Comparison of ENCODE assay signal across 9 mouse cellular contexts in genomic region chr5:111957698-111958097, GRCm38 (mm10).
DNase-seq lines count a peak whose midpoint lies in the region; ATAC-seq lines count a peak whose summit lies in the region.
"Had no signal": no experiment of that assay in that cellular context is flagged by ENCODE, and none has a peak within 500 bp of the region (broad histone marks: within the 10 kb centered on the region; RNA-seq: fewer than 3 reads in every experiment).

No protein-coding gene starts in this region.

- DNase-seq in kidney, postnatal 14 days: peak; percentile 6
- DNase-seq in neural tube, embryonic 11.5 days (ENCODE audit: low spot score): peak; percentile 63
- no peak for DNase-seq in urinary bladder, postnatal 25 days (ENCODE audit: low spot score)
- DNase-seq in gastrocnemius, postnatal 4 days (ENCODE audit: low spot score in 2 of 2): no peak
- no peak for DNase-seq in natural killer cell, adult 2 months (ENCODE audit: low spot score in 2 of 2)

- no peak overlapping the region for H3K9ac ChIP-seq in kidney, embryonic 14.5 days (ENCODE audit: low read depth, low read length)
- no peak overlapping the region for H3K9ac ChIP-seq in embryonic facial prominence, embryonic 12.5 days
- no peak overlapping the region for H3K9ac ChIP-seq in hindbrain, embryonic 15.5 days
- H3K9ac ChIP-seq in neural tube, embryonic 11.5 days (ENCODE audit: low read length): peak overlapping the region; percentile 22; the same call in 1 of the 2 replicates

- no peak overlapping the region for H3K27ac ChIP-seq in kidney, embryonic 14.5 days (ENCODE audit: low read depth, low read length)
- H3K27ac ChIP-seq in embryonic facial prominence, embryonic 12.5 days: no peak overlapping the region
- no peak overlapping the region for H3K27ac ChIP-seq in hindbrain, embryonic 15.5 days (replicated peaks)
- peak overlapping the region; percentile 23; the same call in 1 of the 2 replicates for H3K27ac ChIP-seq in neural tube, embryonic 11.5 days (ENCODE audit: low read depth, low read length)

- no peak overlapping the region for H3K4me3 ChIP-seq in kidney, embryonic 14.5 days (ENCODE audit: low read length)
- no peak overlapping the region for H3K4me3 ChIP-seq in embryonic facial prominence, embryonic 12.5 days
- 0 out of 2 replicates have a peak overlapping the region, but pooled peaks have one; percentile 8 for H3K4me3 ChIP-seq in hindbrain, embryonic 15.5 days
- H3K4me3 ChIP-seq in neural tube, embryonic 11.5 days (ENCODE audit: low read depth, low read length): no peak overlapping the region
- H3K4me3 ChIP-seq: megakaryocyte, embryonic 14.5 days had no signal

- no peaks in the 10 kb centered on the region for H3K9me3 ChIP-seq in kidney, embryonic 14.5 days (ENCODE audit: control insufficient read depth, low read length)
- no peaks in the 10 kb centered on the region for H3K9me3 ChIP-seq in embryonic facial prominence, embryonic 12.5 days
- H3K9me3 ChIP-seq in hindbrain, embryonic 15.5 days: no peaks in the 10 kb centered on the region
- H3K9me3 ChIP-seq in neural tube, embryonic 11.5 days (ENCODE audit: control insufficient read depth, low read length): no peaks in the 10 kb centered on the region
- H3K9me3 ChIP-seq: megakaryocyte, embryonic 14.5 days had no signal

- no peak overlapping the region for H3K4me2 ChIP-seq in kidney, embryonic 14.5 days (replicated peaks; ENCODE audit: low read depth, low read length)
- peak overlapping the region; percentile 14 for H3K4me2 ChIP-seq in embryonic facial prominence, embryonic 12.5 days (replicated peaks)
- H3K4me2 ChIP-seq in hindbrain, embryonic 15.5 days: peak overlapping the region; percentile 43
- H3K4me2 ChIP-seq in neural tube, embryonic 11.5 days (ENCODE audit: low read depth): peak overlapping the region; percentile 40

- H3K4me1 ChIP-seq in kidney, embryonic 14.5 days (ENCODE audit: control insufficient read depth, insufficient read depth, low read length): no peaks in the 10 kb centered on the region; the same call in 1 of the 2 replicates
- H3K4me1 ChIP-seq in embryonic facial prominence, embryonic 12.5 days: peaks cover 8% of the 10 kb centered on the region
- peaks cover 19% of the 10 kb centered on the region for H3K4me1 ChIP-seq in hindbrain, embryonic 15.5 days (replicated peaks)
- H3K4me1 ChIP-seq in neural tube, embryonic 11.5 days (ENCODE audit: control insufficient read depth, insufficient read depth, low read length): peaks cover 4% of the 10 kb centered on the region; the same call in 1 of the 2 replicates
- H3K4me1 ChIP-seq: megakaryocyte, embryonic 14.5 days had no signal

- H3K36me3 ChIP-seq in kidney, embryonic 14.5 days (ENCODE audit: control insufficient read depth, insufficient read depth, low read length): no peaks in the 10 kb centered on the region
- H3K36me3 ChIP-seq in embryonic facial prominence, embryonic 12.5 days: no peaks in the 10 kb centered on the region
- H3K36me3 ChIP-seq in hindbrain, embryonic 15.5 days: no peaks in the 10 kb centered on the region
- H3K36me3 ChIP-seq in neural tube, embryonic 11.5 days (ENCODE audit: control insufficient read depth, insufficient read depth, low read length): no peaks in the 10 kb centered on the region

- no peak for ATAC-seq in kidney, embryonic 14.5 days (ENCODE audit: low FRiP score, low TSS enrichment)
- no peak for ATAC-seq in embryonic facial prominence, embryonic 12.5 days (ENCODE audit: insufficient number of reproducible peaks, insufficient read depth, low FRiP score, low TSS enrichment)
- ATAC-seq in hindbrain, embryonic 15.5 days (ENCODE audit: low FRiP score, low read depth): no peak; the same call in 1 of the 2 replicates
- peak; percentile 50; the same call in 1 of the 2 replicates for ATAC-seq in neural tube, embryonic 11.5 days (ENCODE audit: insufficient read depth, low FRiP score, low TSS enrichment)

- peaks cover 3% of the 10 kb centered on the region; the same call in 1 of the 2 replicates for H3K27me3 ChIP-seq in kidney, embryonic 14.5 days (ENCODE audit: control insufficient read depth, insufficient read depth, low read length)
- 0 out of 2 replicates have a peak, but pooled peaks cover 3% of the 10 kb centered on the region for H3K27me3 ChIP-seq in embryonic facial prominence, embryonic 12.5 days
- H3K27me3 ChIP-seq in hindbrain, embryonic 15.5 days: peaks cover 12% of the 10 kb centered on the region
- H3K27me3 ChIP-seq in neural tube, embryonic 11.5 days (ENCODE audit: control insufficient read depth, insufficient read depth, low read length): no peaks in the 10 kb centered on the region
- H3K27me3 ChIP-seq: megakaryocyte, embryonic 14.5 days had no signal

- 64% methylated on average over 28 of the region's 28 CpGs for WGBS in kidney, embryonic 14.5 days
- WGBS in embryonic facial prominence, embryonic 12.5 days: 60% methylated on average over 28 of the region's 28 CpGs
- 15% methylated on average over 28 of the region's 28 CpGs for WGBS in hindbrain, embryonic 15.5 days
- 48% methylated on average over 28 of the region's 28 CpGs for WGBS in neural tube, embryonic 11.5 days

Comparison
In these comparisons a context has a peak if more than half of its experiments do, and no peak if none do; other contexts are left out.
1. DNase-seq: peak in kidney, postnatal 14 days (single experiment) and neural tube, embryonic 11.5 days (single experiment); none in urinary bladder, postnatal 25 days (single experiment), gastrocnemius, postnatal 4 days (0 of 2) and natural killer cell, adult 2 months (0 of 2).